Mouse (Mus musculus) intestine, embryonic 14.5 days (tissue): ENCODE measurements at regions not wholly inside any gene's neighbourhood (a gene's known extent, or its start where the extent isn't known, plus 50 kb on each side); places are given as distances from the start of the nearest gene placed in this dataset.
A peak's percentile ranks its signal among the peaks of the same experiment; 100 is the strongest.
"Not testable (repeated sequence)": the region's sequence is repeated elsewhere in the genome, so short reads cannot be mapped to it uniquely, and the experiment has no call there.

Source experiments
- ATAC-seq: fragments of 200-750 bp; cut with Nextera tagmentation; replicated peaks from 2 replicates; pipeline ENCODE4 v1.8.0; 2017; ENCODE audit warnings: low read depth, moderate number of reproducible peaks, moderate TSS enrichment, moderate library complexity; ENCODE audit not compliant: low FRiP score, low TSS enrichment
- DNase-seq: peaks from one replicate; pipeline ENCODE4 v3.0.0-alpha.2; 2018; ENCODE audit warnings: low spot score
- H3K27ac ChIP-seq: fragments of 300-500 bp; sonication (generic); 2 replicates; pipeline ENCODE4 v1.5.1; 2014; ENCODE audit warnings: low read depth, mild to moderate bottlenecking, control low read depth
- H3K27me3 ChIP-seq: fragments of 300-500 bp; sonication (generic); replicated peaks from 2 replicates; pipeline ENCODE4 v1.6.1; 2014; ENCODE audit warnings: low read length, control low read depth; ENCODE audit not compliant: control insufficient read depth, insufficient read depth
- H3K36me3 ChIP-seq: fragments of 300-500 bp; sonication (generic); 2 replicates; pipeline ENCODE4 v1.6.1; 2014; ENCODE audit warnings: low read length, control low read depth; ENCODE audit not compliant: control insufficient read depth, insufficient read depth
- H3K4me1 ChIP-seq: fragments of 300-500 bp; sonication (generic); replicated peaks from 2 replicates; pipeline ENCODE4 v1.6.1; 2014; ENCODE audit warnings: low read length, control low read depth, mixed read lengths; ENCODE audit not compliant: control insufficient read depth, insufficient read depth
- H3K4me2 ChIP-seq: fragments of 300-500 bp; sonication (generic); 2 replicates; pipeline ENCODE4 v1.6.1; 2014; ENCODE audit warnings: low read length
- H3K4me3 ChIP-seq: fragments of 300-500 bp; sonication (generic); 2 replicates; pipeline ENCODE4 v1.5.1; 2014; ENCODE audit warnings: low read depth, low read length, control low read depth, mixed read lengths
- H3K9ac ChIP-seq: fragments of 300-500 bp; sonication (generic); 2 replicates; pipeline ENCODE4 v1.6.1; 2014; ENCODE audit warnings: mild to moderate bottlenecking, low read length
- H3K9me3 ChIP-seq: fragments of 300-500 bp; sonication (generic); 2 replicates; pipeline ENCODE4 v1.6.1; 2016; ENCODE audit warnings: low read length, control low read depth; ENCODE audit not compliant: control insufficient read depth
- WGBS: fragments of 180-500 bp; shearing (Covaris S2); extraction: QIAGEN DNeasy Blood & Tissue Kit; methylation state at CpG from one replicate; pipeline ENCODE4 v1.1.7; 2014; 5-methylcytosine and 5-hydroxymethylcytosine counted together

- no peak for DNase-seq
- H3K4me1 ChIP-seq = no peaks in the 10 kb centered on the region
- no peak overlapping the region for H3K27ac ChIP-seq
- H3K9me3 ChIP-seq = no peaks in the 10 kb centered on the region
- H3K9ac ChIP-seq = no peak overlapping the region
- 100% methylated on average over 1 of the region's 1 CpGs for WGBS
- no peak for ATAC-seq
- no peak overlapping the region for H3K4me3 ChIP-seq
- H3K27me3 ChIP-seq = no peaks in the 10 kb centered on the region
- no peaks in the 10 kb centered on the region for H3K36me3 ChIP-seq
- no peak overlapping the region for H3K4me2 ChIP-seq
Measured at GRCm38 (mm10) chr17:94866630-94867029, 116.8 kb upstream of the Mettl4 start.

- Histone ChIP-seq H3K4me2 (peak overlapping the region; percentile 51), H3K9ac (peak overlapping the region; percentile 43), H3K27ac (peak overlapping the region; percentile 47; the same call in 1 of the 2 replicates), H3K4me3 (peak overlapping the region; percentile 56)
- not testable (repeated sequence) for H3K9me3 ChIP-seq, H3K36me3 ChIP-seq, H3K27me3 ChIP-seq, H3K4me1 ChIP-seq
- WGBS = 4% methylated on average over 19 of the region's 21 CpGs
- ATAC-seq (peak; percentile 99), DNase-seq (peak; percentile 88)
Measured at GRCm38 (mm10) chr17:94864531-94865318, 114.9 kb upstream of the Mettl4 start.

- not testable (repeated sequence) for DNase-seq, H3K27me3 ChIP-seq, ATAC-seq, H3K4me1 ChIP-seq, H3K9ac ChIP-seq, H3K27ac ChIP-seq, H3K36me3 ChIP-seq, H3K4me3 ChIP-seq, H3K9me3 ChIP-seq, H3K4me2 ChIP-seq
- 82% methylated on average over 4 of the region's 4 CpGs for WGBS
Measured at GRCm38 (mm10) chr17:94854698-94855097, 104.9 kb upstream of the Mettl4 start.

- H3K9ac ChIP-seq = peak overlapping the region; percentile 70
- peak; percentile 94 for ATAC-seq
- H3K9me3 ChIP-seq = no peaks in the 10 kb centered on the region
- no peaks in the 10 kb centered on the region for H3K27me3 ChIP-seq
- peaks cover 3% of the 10 kb centered on the region; the same call in 1 of the 2 replicates for H3K4me1 ChIP-seq
- 2% methylated on average over 20 of the region's 20 CpGs for WGBS
- DNase-seq = peak; percentile 90
- peak overlapping the region; percentile 74 for H3K4me2 ChIP-seq
- H3K36me3 ChIP-seq = no peaks in the 10 kb centered on the region
- peak overlapping the region; percentile 67 for H3K4me3 ChIP-seq
- peak overlapping the region; percentile 79 for H3K27ac ChIP-seq
Measured at GRCm38 (mm10) chr17:94834446-94835117, 84.8 kb upstream of the Mettl4 start.

GRCm38 (mm10) chr17:94834067-94834445 is 84.2 kb upstream of the Mettl4 start:
- H3K4me1 ChIP-seq, H3K9me3 ChIP-seq, H3K27me3 ChIP-seq, H3K36me3 ChIP-seq, DNase-seq: not testable (repeated sequence)
- Histone ChIP-seq H3K4me3 (peak overlapping the region; percentile 67), H3K4me2 (peak overlapping the region; percentile 74), H3K9ac (peak overlapping the region; percentile 70), H3K27ac (peak overlapping the region; percentile 79)
- WGBS = 5% methylated on average over 9 of the region's 9 CpGs
- ATAC-seq = peak; percentile 25; the same call in 1 of the 2 replicates

GRCm38 (mm10) chr17:94826415-94826814 is 76.6 kb upstream of the Mettl4 start:
- not testable (repeated sequence) for H3K4me1 ChIP-seq, H3K4me2 ChIP-seq, H3K4me3 ChIP-seq, H3K27ac ChIP-seq, H3K9ac ChIP-seq, H3K27me3 ChIP-seq, DNase-seq, ATAC-seq, H3K36me3 ChIP-seq
- 91% methylated on average over 1 of the region's 1 CpGs for whole genome bisulfite sequencing
- H3K9me3 ChIP-seq = peaks cover 14% of the 10 kb centered on the region

- ATAC-seq = no peak
- no peak overlapping the region for H3K4me2 ChIP-seq
- no peak overlapping the region for H3K27ac ChIP-seq
- no peak overlapping the region for H3K9ac ChIP-seq
- H3K27me3 ChIP-seq = no peaks in the 10 kb centered on the region
- no peaks in the 10 kb centered on the region for H3K4me1 ChIP-seq
- no peak for DNase-seq
- H3K4me3 ChIP-seq = no peak overlapping the region
- no peaks in the 10 kb centered on the region for H3K36me3 ChIP-seq
- peaks cover 10% of the 10 kb centered on the region; the same call in 1 of the 2 replicates for H3K9me3 ChIP-seq
Measured at GRCm38 (mm10) chr17:94808758-94809157, 58.9 kb upstream of the Mettl4 start.
